Mouse (Mus musculus): ENCODE data around the gene Aqp7.

Gene Aqp7

DNA sequence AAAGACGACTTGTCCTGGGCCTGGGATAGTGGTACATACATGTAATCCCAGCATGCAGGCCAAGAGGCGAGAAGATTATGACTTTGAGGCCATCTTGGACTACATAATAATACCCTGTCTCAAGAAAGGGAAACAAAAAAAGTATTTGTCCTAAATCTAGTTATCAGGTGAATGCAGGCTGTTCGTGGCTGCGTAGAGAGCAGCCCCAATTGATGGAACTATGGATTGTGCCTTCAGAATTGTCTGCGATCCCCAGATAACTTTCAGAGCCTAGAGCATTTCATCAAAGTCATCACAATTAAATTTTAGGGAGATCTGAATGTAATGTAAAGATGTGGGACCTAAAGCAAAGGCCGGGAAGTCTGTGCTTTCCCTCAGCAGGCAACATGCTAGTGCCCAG lies 51.6 kb downstream of the Aqp7 start:
- no peak for DNase-seq

DNA sequence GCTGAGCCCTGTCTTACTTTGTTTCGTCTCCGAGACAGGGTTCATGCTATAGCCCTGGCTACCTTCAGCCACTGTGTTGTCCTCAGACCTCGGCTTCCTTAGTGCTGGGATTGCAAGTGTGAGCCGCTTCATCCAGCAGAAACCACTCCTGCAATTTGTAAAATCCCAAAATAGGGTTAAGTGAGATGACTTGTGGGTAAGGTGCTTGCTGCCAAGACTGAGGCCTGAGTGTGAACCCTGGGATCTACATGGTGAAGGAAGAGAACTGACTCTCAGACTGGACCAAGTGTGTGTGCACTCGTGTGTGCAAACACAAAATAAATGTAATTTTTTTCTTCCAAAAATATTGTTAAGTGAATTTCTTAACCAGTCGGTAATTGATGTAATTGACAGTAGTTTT lies 58.3 kb downstream of the Aqp7 start:
- no peak for DNase-seq

DNA sequence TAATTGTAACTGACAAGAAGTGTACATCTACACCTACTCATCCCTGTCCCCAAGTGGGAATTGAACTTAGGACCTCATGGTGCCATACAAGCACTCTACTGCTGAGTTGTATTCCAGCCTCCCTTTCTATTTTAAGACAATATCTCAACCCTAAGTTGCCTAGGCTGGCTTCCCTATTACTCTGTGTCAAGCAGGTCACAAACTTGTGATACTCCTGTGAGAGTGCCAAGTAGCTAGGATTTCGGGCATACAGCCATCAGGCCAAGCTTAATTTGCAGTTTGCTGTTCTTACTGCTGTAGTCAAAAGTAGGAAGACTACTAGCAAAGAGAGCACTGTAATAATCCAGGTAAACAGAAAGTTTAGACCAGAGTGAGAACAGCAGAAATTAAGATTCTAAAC lies 64.3 kb downstream of the Aqp7 start:
- DNase-seq, result no peak
